Mouse (Mus musculus) mature B cell (primary cell): Measurements from ENCODE around the gene Hexim1.

Experiments used
- in situ Hi-C: fragments of 300-500 bp; cut with MboI; formaldehyde crosslinking; loops from 2 replicates; pipeline ENCODE4 v1.14.3; 2019

The Hexim1 gene

GRCm38 (mm10) chr11:103149771-103150170 lies 33.7 kb downstream of the Hexim1 start:
- in situ Hi-C loops: no loop called here

- in situ Hi-C loops: loop anchor here (5.0 kb wide), 1 partner anchor 57 kb away; the partner anchor contains the start of genes Acbd4 and Plcd3
Observed at GRCm38 (mm10) chr11:103158621-103159478, 42.8 kb downstream of the Hexim1 start.

- in situ Hi-C loops: loop anchor here (10.0 kb wide), 1 partner anchor 164 kb away; no protein-coding TSS in a partner anchor
Observed at GRCm38 (mm10) chr11:103160738-103161137, 44.7 kb downstream of the Hexim1 start.

- in situ Hi-C loops: loop anchor here (10.0 kb wide), 1 partner anchor 163 kb away; no protein-coding TSS in a partner anchor
Observed at GRCm38 (mm10) chr11:103161449-103161848, 45.4 kb downstream of the Hexim1 start.

GRCm38 (mm10) chr11:103162132-103162531 lies 46.1 kb downstream of the Hexim1 start:
- in situ Hi-C loops: loop anchor here (10.0 kb wide), 1 partner anchor 163 kb away; no protein-coding TSS in a partner anchor

- in situ Hi-C loops: loop anchor here (10.0 kb wide), 1 partner anchor 160 kb away; no protein-coding TSS in a partner anchor
Observed at GRCm38 (mm10) chr11:103164391-103164790, 48.4 kb downstream of the Hexim1 start.

- in situ Hi-C loops: loop anchor here (5.0 to 10.0 kb wide), 2 partner anchors 103 to 156 kb away; no protein-coding TSS in a partner anchor
Observed at GRCm38 (mm10) chr11:103168690-103169390, 52.8 kb downstream of the Hexim1 start.
